Mouse (Mus musculus) layer of hippocampus, postnatal 36 days (tissue): ENCODE measurements around the gene Mrap. TPM values are rescaled to one million over a fixed set of nuclear protein-coding genes. Genes with fewer than 3 reads are reported as not detected.

ENCODE experiments used
- DNase-seq, 2 experiments: peaks; one replicate each; pipeline ENCODE4 v3.0.0; 2022
- total RNA-seq, 2 experiments: library from RNA; stranded (reverse); gene quantifications; 2 replicates each; pipeline ENCODE4 v1.2.3; 2021

Mrap gene
- total RNA-seq, result under 1 TPM in 1 of 2 experiments, not detected in 1; 0.38 TPM

- DNase-seq, result no peak
Observed at GRCm38 (mm10) chr16:90738092-90738956, at the start of gene Mrap. Gene Mrap (plus strand): TSS chr16:90738207.

DNA sequence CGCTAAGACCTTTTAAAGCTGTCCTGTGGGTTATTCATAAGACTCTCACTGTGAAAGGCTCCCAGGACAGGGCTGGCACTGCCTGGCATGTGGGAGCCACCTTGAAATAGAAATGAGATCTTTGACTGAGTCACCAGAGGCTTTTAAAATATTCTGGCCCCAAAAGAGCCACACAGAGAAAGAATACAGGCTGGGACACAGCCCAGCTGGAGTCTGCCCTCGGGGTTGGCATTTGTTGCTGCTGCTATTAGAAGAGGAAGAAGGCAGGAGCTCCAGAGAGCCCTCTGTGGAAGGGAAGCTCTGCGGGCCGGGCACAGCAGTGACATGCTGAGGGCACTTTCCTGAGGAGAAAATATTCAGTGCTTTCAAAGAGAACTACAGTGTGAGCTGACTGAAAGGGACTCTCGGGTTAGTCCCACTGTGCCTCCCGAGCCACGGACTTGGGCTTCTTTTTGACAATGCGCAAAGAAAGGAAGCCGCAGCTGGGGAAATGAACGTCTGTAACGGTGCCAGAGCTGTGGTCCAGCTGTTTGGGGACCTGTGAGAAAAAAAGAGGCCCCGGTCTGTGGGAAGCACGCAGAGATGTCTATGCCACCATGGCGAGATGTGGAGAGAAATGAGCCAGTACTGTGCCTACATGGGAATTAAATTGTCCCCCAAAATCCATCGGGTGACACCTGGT is 45.2 kb upstream of the Mrap start:
- peak; percentile 65 to 66 for DNase-seq

DNA sequence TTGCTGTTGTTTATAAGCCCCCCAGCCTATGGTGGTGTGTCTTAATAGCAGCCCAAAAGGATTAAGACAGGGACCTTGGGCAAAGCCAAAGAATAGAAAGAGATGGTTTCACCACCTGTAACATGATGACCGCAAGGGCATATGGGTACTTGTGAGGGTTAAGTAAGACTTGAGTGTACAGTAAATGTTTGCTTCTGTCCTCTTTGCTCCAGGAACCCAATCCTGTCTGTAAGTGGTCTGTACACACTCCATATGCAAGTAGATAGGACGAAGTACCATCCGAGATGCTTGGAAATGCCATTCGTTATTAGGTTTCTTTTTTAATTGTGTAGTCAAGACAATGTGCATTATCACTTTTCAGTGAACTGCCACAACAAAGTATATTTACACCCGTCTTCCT is 44.4 kb upstream of the Mrap start:
- no peak for DNase-seq

DNA sequence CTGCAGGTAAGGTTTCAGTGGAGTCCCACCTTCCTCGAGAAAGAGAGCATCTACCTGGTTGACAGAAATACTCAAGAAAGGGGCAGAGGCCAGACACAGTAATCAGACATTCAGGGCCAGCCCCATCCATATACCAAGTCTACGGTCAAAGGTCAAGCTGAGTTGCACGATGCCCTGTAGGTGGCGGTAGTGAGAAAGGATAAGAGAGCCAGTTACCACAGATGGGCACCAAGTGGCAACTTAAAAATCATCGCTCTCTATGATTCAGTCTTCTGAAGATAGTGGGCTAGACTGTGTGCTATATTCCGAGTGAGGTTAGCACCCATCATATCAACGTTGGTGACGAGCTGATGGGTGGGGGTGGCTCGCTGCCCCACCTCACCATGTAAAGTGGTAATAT is 43.3 kb upstream of the Mrap start:
- DNase-seq, result no peak

DNA sequence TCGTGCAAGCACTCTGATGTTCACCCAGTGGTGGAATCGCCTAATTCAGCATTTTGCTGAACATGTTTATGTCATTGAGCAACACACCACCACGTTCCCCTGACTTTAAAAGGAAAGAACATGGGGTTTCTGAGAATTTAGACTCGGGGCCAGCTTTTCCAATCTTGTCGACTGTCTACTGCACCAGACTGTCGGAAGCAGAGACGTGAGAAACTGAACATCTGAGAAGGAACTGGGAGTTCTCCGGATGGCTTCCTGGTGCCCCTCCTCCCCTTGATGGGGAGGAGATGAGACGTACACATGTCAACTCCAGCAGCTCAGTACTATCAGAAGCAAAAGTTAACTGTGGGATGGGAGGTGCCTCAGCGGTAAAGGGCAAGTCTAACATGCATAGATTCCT is 42.9 kb upstream of the Mrap start:
- DNase-seq, result peak in 1 of 2 experiments; percentile 34

DNA sequence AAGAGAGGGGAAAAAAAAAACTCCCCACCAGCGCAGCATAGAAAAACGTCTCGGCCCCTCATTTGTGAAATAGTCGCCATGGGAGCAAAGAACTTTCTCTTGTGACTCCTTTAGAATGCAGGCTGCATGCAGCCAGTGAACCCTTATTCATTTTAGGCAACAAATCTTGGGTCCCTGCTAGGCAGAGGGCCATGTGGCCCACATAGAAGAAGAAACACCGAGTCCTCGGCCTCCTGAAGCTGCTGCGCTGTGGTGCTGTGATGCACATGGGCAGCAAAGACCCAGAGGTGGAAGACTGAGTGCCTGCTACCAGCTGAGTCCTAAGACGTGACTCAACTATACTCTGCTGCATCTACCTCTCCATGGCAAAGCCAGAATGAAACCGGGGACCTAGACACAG is 41.7 kb upstream of the Mrap start:
- DNase-seq, result no peak

DNA sequence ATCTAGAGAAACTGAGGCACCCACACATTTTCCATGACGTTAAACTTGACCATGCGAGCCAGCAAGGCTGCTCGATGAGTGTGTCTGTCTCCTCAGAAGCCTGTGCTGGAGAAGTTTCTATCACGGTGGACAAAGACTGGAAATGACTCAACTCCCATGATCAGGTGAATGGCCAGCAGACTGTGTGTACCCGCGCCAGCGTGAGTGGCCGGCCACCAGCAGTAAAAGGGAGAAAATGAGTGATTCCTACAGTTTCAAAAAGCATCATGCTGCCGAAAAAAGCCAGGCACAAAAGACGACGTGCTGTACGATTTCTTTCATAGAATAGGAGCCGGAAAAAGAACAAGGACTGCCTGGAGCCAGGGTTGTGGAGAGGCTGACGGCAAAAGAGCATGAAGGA is 38.6 kb upstream of the Mrap start:
- no peak for DNase-seq

DNA sequence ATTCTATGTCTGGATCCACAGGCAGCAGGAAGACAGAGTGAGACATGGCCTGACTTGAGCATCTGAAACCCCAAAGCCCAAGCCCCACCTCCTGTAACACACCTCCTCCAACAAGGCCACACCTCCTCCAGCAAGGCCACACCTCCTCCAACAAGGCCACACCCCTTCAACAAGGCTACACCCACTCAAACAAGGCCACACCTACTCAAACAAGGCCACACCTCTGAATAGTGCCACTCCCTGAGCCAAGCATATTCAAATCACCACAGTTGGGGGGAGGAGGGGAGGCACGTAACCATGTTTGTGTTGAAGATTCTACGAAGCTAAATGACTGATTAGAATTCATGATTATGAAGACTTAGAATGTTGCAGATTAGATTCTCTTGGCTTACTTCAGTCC is 36.5 kb upstream of the Mrap start:
- no peak for DNase-seq

GRCm38 (mm10) chr16:90703646-90704045 is 34.4 kb upstream of the Mrap start:
- DNase-seq, result no peak

DNA sequence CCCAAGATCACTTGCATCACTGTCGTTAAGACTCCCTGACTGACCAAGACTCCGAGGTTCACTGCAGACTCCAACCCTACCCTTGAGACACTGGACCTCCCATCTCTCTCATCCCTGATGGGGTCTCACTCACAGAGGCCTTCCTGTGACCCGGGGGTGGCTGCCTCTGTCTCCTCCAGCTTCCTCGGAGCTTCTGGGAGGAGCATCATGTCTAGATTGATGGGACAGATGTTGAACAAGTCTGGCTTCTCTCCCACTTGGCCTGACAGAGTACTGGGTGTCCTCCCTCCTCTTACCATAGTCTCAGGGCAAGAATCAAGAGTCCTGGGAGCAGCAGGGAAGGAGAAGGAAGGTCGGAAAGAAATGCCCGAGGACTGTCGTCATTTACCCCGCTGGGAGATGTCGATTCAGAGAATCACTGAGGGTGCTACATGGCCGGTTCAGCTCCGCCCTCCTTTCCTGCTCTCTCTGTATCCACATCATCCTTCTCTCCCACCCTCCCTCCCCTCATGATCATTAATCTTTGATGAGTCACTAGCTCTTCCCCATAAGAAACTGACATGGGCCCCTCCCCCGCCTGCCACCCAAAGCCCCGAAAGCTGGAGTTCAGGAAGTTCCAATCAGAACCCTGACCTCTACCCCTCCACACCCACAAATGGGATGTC is 33.7 kb upstream of the Mrap start:
- no peak for DNase-seq

DNA sequence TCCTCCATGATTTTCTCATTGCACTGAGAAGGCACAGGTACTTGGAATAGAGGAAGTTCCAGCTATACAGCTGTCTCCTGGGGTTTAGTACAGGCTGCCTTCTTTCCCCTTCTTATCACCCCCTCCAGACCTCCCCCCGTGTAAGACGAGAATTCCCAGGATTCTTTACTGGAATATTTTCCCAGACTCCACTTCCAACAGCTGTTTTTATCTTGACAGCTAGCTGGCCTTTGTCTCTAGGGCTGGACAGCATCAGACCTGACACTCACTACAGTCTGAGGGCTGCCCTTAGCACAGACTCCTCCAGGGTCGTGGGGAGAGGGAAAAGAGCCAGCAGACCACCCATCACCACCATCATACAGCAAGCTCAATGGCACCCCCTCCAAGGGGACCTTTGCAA is 31.7 kb upstream of the Mrap start:
- no peak for DNase-seq

DNA sequence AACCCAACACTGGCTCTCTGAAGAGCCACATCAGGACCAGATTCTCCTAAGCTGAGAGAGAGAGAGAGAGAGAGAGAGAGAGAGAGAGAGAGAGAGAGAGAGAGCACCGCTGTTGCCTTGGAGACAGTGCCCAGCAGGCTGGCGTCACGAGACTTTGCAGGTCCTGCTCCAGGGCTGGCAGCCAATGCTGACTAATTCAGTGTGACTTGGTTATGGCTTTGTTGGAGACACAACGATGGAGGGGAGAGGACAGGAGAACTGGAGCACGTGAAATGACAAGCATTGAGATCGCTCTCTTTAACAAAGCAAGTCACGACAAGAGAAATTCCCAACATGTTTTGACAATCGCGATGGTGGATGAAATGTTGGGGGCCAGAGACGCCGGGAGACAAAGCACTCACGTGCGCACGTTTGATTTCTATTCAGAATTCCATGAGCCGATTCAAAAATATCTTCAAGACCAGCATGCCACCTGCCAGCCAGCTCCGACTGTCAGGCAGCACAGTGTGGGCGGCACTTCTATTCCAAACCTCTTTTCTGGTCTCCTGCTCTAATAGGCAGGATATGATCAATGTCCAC is 28.2 kb upstream of the Mrap start:
- peak; percentile 72 to 77 for DNase-seq

- DNase-seq, result no peak
Observed at GRCm38 (mm10) chr16:90710313-90710712, 27.7 kb upstream of the Mrap start.

- no peak for DNase-seq
Observed at GRCm38 (mm10) chr16:90724051-90724450, 14.0 kb upstream of the Mrap start.

GRCm38 (mm10) chr16:90726600-90727227 is 11.3 kb upstream of the Mrap start:
- DNase-seq, result no peak

- peak; percentile 92 to 95 for DNase-seq
Observed at GRCm38 (mm10) chr16:90727233-90728115, 10.5 kb upstream of the Mrap start, which contains the start of gene Mis18a. Gene Mis18a (minus strand): TSS chr16:90727404.

DNA sequence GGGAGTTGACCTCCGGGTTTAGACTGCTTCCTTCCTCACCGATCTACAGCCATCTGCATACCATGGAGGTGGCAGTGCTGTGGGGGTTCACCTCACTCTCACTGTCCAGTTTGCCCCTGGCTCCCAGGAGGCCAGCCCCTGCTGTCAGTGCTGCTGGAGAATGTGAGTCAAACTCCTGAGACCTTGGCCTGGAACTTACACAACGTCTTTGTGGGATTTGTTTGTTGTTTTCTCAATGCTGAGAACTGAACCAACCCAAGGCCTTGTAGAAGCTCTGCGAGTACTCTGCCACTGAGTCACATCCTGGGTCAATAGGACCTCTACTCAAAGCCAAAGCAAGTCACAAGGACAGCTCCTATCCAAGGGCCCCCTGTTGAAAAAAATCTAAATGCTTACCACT is 2.4 kb upstream of the Mrap start:
- no peak for DNase-seq

GRCm38 (mm10) chr16:90736672-90737270 is 1.2 kb upstream of the Mrap start:
- DNase-seq, result no peak

DNA sequence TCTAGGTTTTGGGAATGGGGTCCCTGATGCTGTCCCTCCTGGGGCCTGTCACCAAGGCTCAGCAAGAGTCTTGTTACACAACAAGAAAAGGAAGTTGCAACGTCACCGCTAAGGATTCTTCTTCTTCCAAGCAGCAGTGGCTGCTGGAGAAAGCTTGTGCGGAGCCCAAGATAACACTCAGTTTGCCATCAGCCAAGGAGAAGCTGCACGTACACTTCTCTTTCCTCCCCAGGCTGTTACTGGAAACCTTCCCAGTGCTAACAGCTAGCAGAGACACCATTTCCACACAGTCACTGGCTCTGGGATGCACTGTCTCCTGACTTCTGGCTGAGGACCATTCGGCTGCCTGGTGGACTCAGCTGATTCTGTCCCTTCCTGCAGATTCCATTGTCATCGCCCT is 9.1 kb downstream of the Mrap start:
- peak; percentile 3 to 9 for DNase-seq

DNA sequence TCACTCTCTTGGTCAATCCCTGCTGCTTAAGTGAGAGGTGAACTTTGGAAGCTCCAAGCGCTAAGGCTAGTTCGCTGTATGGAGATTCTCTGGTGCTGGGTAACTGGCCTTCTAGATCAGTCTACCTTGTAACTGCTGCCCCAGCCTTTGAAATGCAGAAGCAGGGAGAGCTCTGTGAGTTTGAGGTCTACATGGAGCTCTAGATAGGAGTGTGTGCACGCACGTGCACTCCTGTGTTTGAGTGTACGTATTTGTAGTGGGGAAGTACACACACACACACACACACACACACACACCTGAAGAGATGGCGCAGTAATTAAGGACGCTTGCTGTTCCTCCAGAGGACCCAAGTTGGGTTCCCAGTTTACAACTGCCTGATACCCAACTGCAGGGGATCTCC is 10.2 kb downstream of the Mrap start:
- no peak for DNase-seq

- no peak for DNase-seq
Observed at GRCm38 (mm10) chr16:90753386-90753941, 15.5 kb downstream of the Mrap start.
